Mouse (Mus musculus) kidney, postnatal 0 days (tissue): ENCODE data around the gene Idh3a. TPM values are rescaled to one million over a fixed set of nuclear protein-coding genes. Genes with fewer than 3 reads are reported as not detected.

Experiments used
- ATAC-seq: fragments of 200-750 bp; cut with Nextera tagmentation; replicated peaks from 2 replicates; pipeline ENCODE4 v1.8.0; 2017; ENCODE audit warnings: low read depth, moderate number of reproducible peaks, moderate TSS enrichment, moderate library complexity; ENCODE audit not compliant: low FRiP score
- DNase-seq: peaks from one replicate; pipeline ENCODE4 v3.0.0-alpha.2; 2016; ENCODE audit warnings: low spot score
- H3K27ac ChIP-seq: fragments of 300-500 bp; sonication (generic); 2 replicates; pipeline ENCODE4 v1.5.1; 2014; ENCODE audit warnings: mild to moderate bottlenecking
- H3K27me3 ChIP-seq: fragments of 300-500 bp; sonication (generic); 2 replicates; pipeline ENCODE4 v1.6.1; 2014; ENCODE audit warnings: low read length, mixed read lengths; ENCODE audit not compliant: insufficient read depth
- H3K36me3 ChIP-seq: fragments of 300-500 bp; sonication (generic); 2 replicates; pipeline ENCODE4 v1.6.1; 2014; ENCODE audit warnings: low read length, mixed read lengths; ENCODE audit not compliant: insufficient read depth
- H3K4me1 ChIP-seq: fragments of 300-500 bp; sonication (generic); replicated peaks from 2 replicates; pipeline ENCODE4 v1.6.1; 2014; ENCODE audit warnings: antibody characterized with exemption, low read length, mixed read lengths; ENCODE audit not compliant: insufficient read depth
- H3K4me2 ChIP-seq: fragments of 300-500 bp; sonication (generic); 2 replicates; pipeline ENCODE4 v1.6.1; 2014; ENCODE audit warnings: mild to moderate bottlenecking, low read length, moderate library complexity, mixed read lengths
- H3K4me3 ChIP-seq: fragments of 300-500 bp; sonication (generic); replicated peaks from 2 replicates; pipeline ENCODE4 v1.5.1; 2014; ENCODE audit warnings: low read depth, low read length
- H3K9ac ChIP-seq: fragments of 300-500 bp; sonication (generic); 2 replicates; pipeline ENCODE4 v1.6.1; 2014; ENCODE audit warnings: low read depth, low read length
- H3K9me3 ChIP-seq: fragments of 300-500 bp; sonication (generic); replicated peaks from 2 replicates; pipeline ENCODE4 v1.6.1; 2016; ENCODE audit warnings: low read length, inconsistent platforms, mixed read lengths
- CTCF ChIP-seq: IDR thresholded peaks from 2 replicates; pipeline ENCODE4 v1.5.1; 2016; ENCODE audit warnings: antibody characterized with exemption, low read depth, mild to moderate bottlenecking, moderate library complexity
- WGBS: fragments of 180-500 bp; shearing (Covaris S2); extraction: QIAGEN DNeasy Blood & Tissue Kit; methylation state at CpG from one replicate; pipeline ENCODE4 v1.1.7; 2014; 5-methylcytosine and 5-hydroxymethylcytosine counted together
- polyA plus RNA-seq: library from polyadenylated mRNA; unstranded; fragments of >200 nt; fragmentation: Nextera tagmentation; extraction: Ambion mirVana; gene quantifications from 2 replicates; pipeline ENCODE4 v1.2.1, GENCODE M21; 2015

The Idh3a gene
- polyA plus RNA-seq, 1 experiment from 2014 or later: 247 TPM

GRCm38 (mm10) chr9:54652778-54653177 is 66.6 kb downstream of the Idh3a start:
- Histone ChIP-seq H3K36me3 (no peaks in the 10 kb centered on the region), H3K4me3 (no peak overlapping the region), H3K9me3 (no peaks in the 10 kb centered on the region), H3K4me1 (no peaks in the 10 kb centered on the region), H3K9ac (no peak overlapping the region), H3K27ac (no peak overlapping the region), H3K27me3 (no peaks in the 10 kb centered on the region), H3K4me2 (no peak overlapping the region)
- WGBS: 85% methylated on average over 2 of the region's 2 CpGs
- ATAC-seq: no peak
- no peak for DNase-seq
- no peak for TF ChIP-seq CTCF

Other genes starting within 250 kb of the Idh3a start
- 7.5 and 8.5 TPM in 2 replicates for gene Dmxl2, start 84.7 kb upstream of the Idh3a start, polyA plus RNA-seq
- gene Sh2d7, start 47.4 kb upstream of the Idh3a start, polyA plus RNA-seq: not detected in 2 replicates
- 18.0 and 19.2 TPM in 2 replicates for gene Cib2, start 26.1 kb upstream of the Idh3a start, polyA plus RNA-seq
- 1.0 and 1.4 TPM in 2 replicates for gene Acsbg1, start 75.5 kb downstream of the Idh3a start, polyA plus RNA-seq
- gene Dnaja4, start 112.5 kb downstream of the Idh3a start, polyA plus RNA-seq: 2.9 and 3.2 TPM in 2 replicates
- gene Wdr61, start 148.2 kb downstream of the Idh3a start, polyA plus RNA-seq: 155 and 166 TPM in 2 replicates
- 14.3 and 18.0 TPM in 2 replicates for gene Crabp1, start 178.4 kb downstream of the Idh3a start, polyA plus RNA-seq